Mouse (Mus musculus) left cerebral cortex, adult 18-20 months (tissue): ENCODE measurements around the gene Sema5b. TPM values are rescaled to one million over a fixed set of nuclear protein-coding genes. Genes with fewer than 3 reads are reported as not detected.
A peak's percentile ranks its signal among the peaks of the same experiment; 100 is the strongest.

Experiments used
- DNase-seq, 2 experiments: peaks; one replicate each; pipeline ENCODE4 v3.0.0; 2021 to 2022; ENCODE audit warnings: low spot score in 2 of 2, mixed read lengths in 1 of 2
- total RNA-seq, 2 experiments: library from RNA; stranded (reverse); gene quantifications; 2 replicates each; pipeline ENCODE4 v1.2.3; 2021

Sema5b gene
- total RNA-seq, 2 experiments from 2014 or later = 12.7 to 16.0 TPM

GRCm38 (mm10) chr16:35592274-35593065, 51.5 kb downstream of the Sema5b start:
- DNase-seq = no peak

- no peak for DNase-seq
Measured at GRCm38 (mm10) chr16:35593474-35593873, 52.5 kb downstream of the Sema5b start.

GRCm38 (mm10) chr16:35596241-35596640, 55.3 kb downstream of the Sema5b start:
- DNase-seq = no peak

GRCm38 (mm10) chr16:35596661-35597350, 55.9 kb downstream of the Sema5b start:
- DNase-seq = no peak

GRCm38 (mm10) chr16:35597991-35598390, 57.0 kb downstream of the Sema5b start:
- DNase-seq = no peak

- DNase-seq = no peak
Measured at GRCm38 (mm10) chr16:35598802-35599201, 57.9 kb downstream of the Sema5b start.

- DNase-seq = no peak
Measured at GRCm38 (mm10) chr16:35600282-35600681, 59.3 kb downstream of the Sema5b start.

GRCm38 (mm10) chr16:35601426-35601825, 60.5 kb downstream of the Sema5b start:
- no peak for DNase-seq

- DNase-seq = peak; percentile 48 to 65
Measured at GRCm38 (mm10) chr16:35602529-35602928, 61.6 kb downstream of the Sema5b start.

- peak; percentile 42 to 60 for DNase-seq
Measured at GRCm38 (mm10) chr16:35603729-35604522, 63.0 kb downstream of the Sema5b start.

GRCm38 (mm10) chr16:35607250-35607649, 66.3 kb downstream of the Sema5b start:
- no peak for DNase-seq

- DNase-seq = no peak
Measured at GRCm38 (mm10) chr16:35608244-35608643, 67.3 kb downstream of the Sema5b start.

- no peak for DNase-seq
Measured at GRCm38 (mm10) chr16:35609561-35609960, 68.6 kb downstream of the Sema5b start.

- peak; percentile 8 to 41 for DNase-seq
Measured at GRCm38 (mm10) chr16:35613851-35614804, 73.2 kb downstream of the Sema5b start.

GRCm38 (mm10) chr16:35617732-35618131, 76.8 kb downstream of the Sema5b start:
- DNase-seq = no peak

- no peak for DNase-seq
Measured at GRCm38 (mm10) chr16:35623026-35623425, 82.1 kb downstream of the Sema5b start.

- no peak for DNase-seq
Measured at GRCm38 (mm10) chr16:35623986-35624385, 83.0 kb downstream of the Sema5b start.

- no peak for DNase-seq
Measured at GRCm38 (mm10) chr16:35624877-35625276, 83.9 kb downstream of the Sema5b start.

GRCm38 (mm10) chr16:35625286-35626020, 84.5 kb downstream of the Sema5b start:
- no peak for DNase-seq
